Mouse (Mus musculus) cortical plate, adult 2 months (tissue): ENCODE results near the gene Ubn2.

Experiments
- CTCF ChIP-seq: fragments of 200-500 bp; IDR thresholded peaks from 2 replicates; pipeline ENCODE4 v1.5.1; 2011; ENCODE audit warnings: mild to moderate bottlenecking, control low read depth, low read length; ENCODE audit not compliant: insufficient read depth; ENCODE audit errors: extremely low read depth
- POLR2A ChIP-seq: fragments of 200-500 bp; IDR thresholded peaks from 2 replicates; pipeline ENCODE4 v1.6.1; 2011; ENCODE audit warnings: mild to moderate bottlenecking, low read length, control low read depth; ENCODE audit not compliant: insufficient read depth; ENCODE audit errors: extremely low read depth

DNA sequence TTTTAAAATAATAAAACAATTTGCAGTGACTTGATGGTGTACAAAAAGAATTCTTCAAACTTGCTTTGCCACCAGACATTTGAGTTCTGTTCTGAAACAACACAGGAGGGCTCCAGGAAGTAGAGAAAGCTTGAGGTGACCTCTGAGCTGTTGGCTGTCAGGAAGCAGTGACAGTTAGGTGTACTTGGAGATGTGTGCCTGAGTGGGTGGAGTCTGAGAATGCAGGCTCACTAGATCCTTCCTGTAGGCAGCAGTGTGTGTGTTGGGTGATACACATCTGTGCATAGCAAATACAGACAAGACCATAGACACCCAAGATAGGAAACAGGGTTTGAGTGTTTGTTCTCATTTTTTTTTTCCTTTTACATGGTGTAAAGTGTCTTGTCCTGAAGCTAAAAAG, 79.1 kb downstream of the Ubn2 start:
- TF ChIP-seq CTCF (no peak), POLR2A (no peak)
